Mouse (Mus musculus) forelimb bud, embryonic 11.5 days (tissue): ENCODE measurements around the gene Sntn.

Experiments
- DNase-seq: peaks from one replicate; pipeline ENCODE4 v3.0.0-alpha.2; 2012; ENCODE audit warnings: low read depth, low spot score

Sntn gene

DNA sequence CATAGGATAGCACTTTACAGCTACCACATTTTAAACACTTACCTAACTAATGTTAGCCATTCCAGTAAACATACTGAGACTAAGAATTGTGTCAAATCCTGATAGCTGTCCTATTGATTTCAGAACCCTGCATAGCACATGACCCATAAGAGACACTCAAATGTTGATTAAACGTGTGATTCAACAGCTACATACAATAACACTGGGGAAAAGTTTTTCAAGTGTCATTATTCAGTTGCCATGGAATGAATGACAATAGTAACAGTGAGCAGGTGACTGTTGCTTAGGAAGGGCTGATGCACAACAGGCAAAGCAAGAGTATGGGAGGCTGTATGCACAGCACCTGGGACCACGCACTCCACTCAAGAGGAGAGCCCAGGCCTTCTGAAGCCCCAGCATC, at the start of gene Sntn:
Gene Sntn (plus strand): TSS at position 301 of the 400 bp plus-strand sequence.
- DNase-seq: no peak

- DNase-seq: no peak
Measured at GRCm38 (mm10) chr14:13649865-13650264, 20.8 kb upstream of the Sntn start.

GRCm38 (mm10) chr14:13651039-13651438, 19.6 kb upstream of the Sntn start:
- DNase-seq: peak; percentile 74

- peak; percentile 18 for DNase-seq
Measured at GRCm38 (mm10) chr14:13651541-13652298, 19.0 kb upstream of the Sntn start.

- DNase-seq: no peak
Measured at GRCm38 (mm10) chr14:13686716-13687115, 16.0 kb downstream of the Sntn start.

- DNase-seq: no peak
Measured at GRCm38 (mm10) chr14:13690426-13690825, 19.8 kb downstream of the Sntn start.

GRCm38 (mm10) chr14:13732263-13732662, 61.6 kb downstream of the Sntn start:
- DNase-seq: no peak
